Mouse (Mus musculus) spleen, adult 18-20 months (tissue): Measurements from ENCODE around the gene Galntl5.
A peak's percentile ranks its signal among the peaks of the same experiment; 100 is the strongest.
"Not testable (repeated sequence)": the region's sequence is repeated elsewhere in the genome, so short reads cannot be mapped to it uniquely, and the experiment has no call there.

ENCODE experiments used
- DNase-seq, 2 experiments: peaks; one replicate each; pipeline ENCODE4 v3.0.0; 2022; ENCODE audit warnings: mixed read lengths in 2 of 2

The Galntl5 gene

GRCm38 (mm10) chr5:25211872-25212271 lies 30.6 kb downstream of the Galntl5 start:
- no peak for DNase-seq

GRCm38 (mm10) chr5:25213216-25213615 lies 32.0 kb downstream of the Galntl5 start:
- DNase-seq = not testable (repeated sequence)

- DNase-seq = no peak
These were observed 33.7 kb downstream of the Galntl5 start for GRCm38 (mm10) chr5:25215006-25215405.

GRCm38 (mm10) chr5:25221604-25222003 lies 40.3 kb downstream of the Galntl5 start, which contains the start of gene Galnt11:
TSS of gene Galnt11 (plus strand) at chr5:25221904.
- DNase-seq = no peak

GRCm38 (mm10) chr5:25222752-25223702 lies 41.8 kb downstream of the Galntl5 start, which contains the start of gene E130116L18Rik:
TSS of gene E130116L18Rik (minus strand) at chr5:25223153.
- peak; percentile 78 to 87 for DNase-seq

- DNase-seq = not testable (repeated sequence)
These were observed 43.1 kb downstream of the Galntl5 start for GRCm38 (mm10) chr5:25224377-25224776.

- no peak for DNase-seq
These were observed 61.8 kb downstream of the Galntl5 start for GRCm38 (mm10) chr5:25243101-25243500.

- no peak for DNase-seq
These were observed 64.7 kb downstream of the Galntl5 start for GRCm38 (mm10) chr5:25245806-25246472.

- DNase-seq = no peak
These were observed 65.2 kb downstream of the Galntl5 start for GRCm38 (mm10) chr5:25246473-25246865.

GRCm38 (mm10) chr5:25247036-25247435 lies 65.8 kb downstream of the Galntl5 start:
- no peak for DNase-seq

GRCm38 (mm10) chr5:25252423-25252822 lies 71.2 kb downstream of the Galntl5 start:
- DNase-seq = no peak

GRCm38 (mm10) chr5:25252825-25253544 lies 71.7 kb downstream of the Galntl5 start:
- DNase-seq = no peak

GRCm38 (mm10) chr5:25254491-25254890 lies 73.2 kb downstream of the Galntl5 start:
- DNase-seq = no peak

- DNase-seq = no peak
These were observed 75.4 kb downstream of the Galntl5 start for GRCm38 (mm10) chr5:25256686-25257085.

- DNase-seq = no peak
These were observed 80.2 kb downstream of the Galntl5 start for GRCm38 (mm10) chr5:25261452-25261851.

- no peak for DNase-seq
These were observed 81.0 kb downstream of the Galntl5 start for GRCm38 (mm10) chr5:25262266-25262665.

- no peak for DNase-seq
These were observed 87.1 kb downstream of the Galntl5 start for GRCm38 (mm10) chr5:25268258-25268888.
